Mouse (Mus musculus): ENCODE measurements around the gene Prrc2b. TPM values are rescaled to one million over a fixed set of nuclear protein-coding genes. Genes with fewer than 3 reads are reported as not detected.

The Prrc2b gene
- total RNA-seq, 2 experiments from 2014 or later: 244 to 245 TPM

GRCm38 (mm10) chr2:32155614-32156013 lies 4.7 kb downstream of the Prrc2b start:
- DNase-seq (ENCODE audit: low spot score in 2 of 2): no peak
- intact Hi-C loops (cut with DNase I): no loop called here

- intact Hi-C loops (cut with DNase I): no loop called here
- DNase-seq (ENCODE audit: low spot score in 2 of 2): no peak
These were observed 5.8 kb downstream of the Prrc2b start for GRCm38 (mm10) chr2:32156645-32157044.

GRCm38 (mm10) chr2:32157328-32157727 lies 6.4 kb downstream of the Prrc2b start:
- no peak for DNase-seq (ENCODE audit: low spot score in 2 of 2)

GRCm38 (mm10) chr2:32158616-32159239 lies 7.8 kb downstream of the Prrc2b start:
- no peak for DNase-seq (ENCODE audit: low spot score in 2 of 2)
- intact Hi-C loops (cut with DNase I): no loop called here

More at GRCm38 (mm10) chr2:32157328-32157727, 6.4 kb downstream of the Prrc2b start:
- intact Hi-C loops (cut with DNase I): no loop called here

- no peak for DNase-seq (ENCODE audit: low spot score in 2 of 2)
- intact Hi-C loops (cut with DNase I): no loop called here
These were observed 9.6 kb downstream of the Prrc2b start for GRCm38 (mm10) chr2:32160525-32160924.

GRCm38 (mm10) chr2:32160967-32161366 lies 10.1 kb downstream of the Prrc2b start:
- intact Hi-C loops (cut with DNase I): no loop called here
- no peak for DNase-seq (ENCODE audit: low spot score in 2 of 2)

GRCm38 (mm10) chr2:32162102-32162501 lies 11.2 kb downstream of the Prrc2b start:
- no peak for DNase-seq (ENCODE audit: low spot score in 2 of 2)
- intact Hi-C loops (cut with DNase I): no loop called here

- no peak for DNase-seq (ENCODE audit: low spot score in 2 of 2)
- intact Hi-C loops (cut with DNase I): no loop called here
These were observed 11.8 kb downstream of the Prrc2b start for GRCm38 (mm10) chr2:32162646-32163045.

- intact Hi-C loops (cut with DNase I): no loop called here
- DNase-seq (ENCODE audit: low spot score in 2 of 2): no peak
These were observed 12.2 kb downstream of the Prrc2b start for GRCm38 (mm10) chr2:32163057-32163456.

- DNase-seq (ENCODE audit: low spot score in 2 of 2): no peak
These were observed 13.6 kb downstream of the Prrc2b start for GRCm38 (mm10) chr2:32164503-32164902.

GRCm38 (mm10) chr2:32165040-32165800 lies 14.3 kb downstream of the Prrc2b start:
- intact Hi-C loops (cut with DNase I): no loop called here
- no peak for DNase-seq (ENCODE audit: low spot score in 2 of 2)

More at GRCm38 (mm10) chr2:32164503-32164902, 13.6 kb downstream of the Prrc2b start:
- intact Hi-C loops (cut with DNase I): no loop called here

- DNase-seq (ENCODE audit: low spot score in 2 of 2): no peak
- intact Hi-C loops (cut with DNase I): no loop called here
These were observed 15.7 kb downstream of the Prrc2b start for GRCm38 (mm10) chr2:32166581-32166980.

- no peak for DNase-seq (ENCODE audit: low spot score in 2 of 2)
- intact Hi-C loops (cut with DNase I): no loop called here
These were observed 16.3 kb downstream of the Prrc2b start for GRCm38 (mm10) chr2:32167034-32167770.

- peak; percentile 72 to 87 for DNase-seq (ENCODE audit: low spot score in 2 of 2)
- intact Hi-C loops (cut with DNase I): no loop called here
These were observed 16.9 kb downstream of the Prrc2b start for GRCm38 (mm10) chr2:32167819-32168218.

GRCm38 (mm10) chr2:32169292-32169691 lies 18.4 kb downstream of the Prrc2b start:
- DNase-seq (ENCODE audit: low spot score in 2 of 2): peak in 1 of 2 experiments; percentile 88
- intact Hi-C loops (cut with DNase I): no loop called here

- intact Hi-C loops (cut with DNase I): no loop called here
- DNase-seq (ENCODE audit: low spot score in 2 of 2): no peak
These were observed 19.1 kb downstream of the Prrc2b start for GRCm38 (mm10) chr2:32170010-32170409.

- no peak for DNase-seq (ENCODE audit: low spot score in 2 of 2)
- intact Hi-C loops (cut with DNase I): no loop called here
These were observed 21.0 kb downstream of the Prrc2b start for GRCm38 (mm10) chr2:32171658-32172433.

GRCm38 (mm10) chr2:32174170-32174741 lies 23.4 kb downstream of the Prrc2b start:
- DNase-seq (ENCODE audit: low spot score in 2 of 2): no peak
- intact Hi-C loops (cut with DNase I): no loop called here

- intact Hi-C loops (cut with DNase I): no loop called here
- DNase-seq (ENCODE audit: low spot score in 2 of 2): peak; percentile 66 to 79
These were observed 24.2 kb downstream of the Prrc2b start for GRCm38 (mm10) chr2:32175051-32175466.
